Mouse (Mus musculus): ENCODE measurements at regions not wholly inside any gene's neighbourhood (a gene's known extent, or its start where the extent isn't known, plus 50 kb on each side); places are given as distances from the start of the nearest gene placed in this dataset.

GRCm38 (mm10) chr11:19651929-19652328, 272.2 kb upstream of the Spred2 start:
- 40% methylated on average over 7 of the region's 7 CpGs for WGBS
- H3K27ac ChIP-seq (ENCODE audit: low read length): no peak overlapping the region
- no peak overlapping the region for H3K9ac ChIP-seq (ENCODE audit: low read length)
- H3K4me3 ChIP-seq (ENCODE audit: low read length): no peak overlapping the region
- no peaks in the 10 kb centered on the region for H3K27me3 ChIP-seq (ENCODE audit: control insufficient read depth, insufficient read depth, low read length)
- no peaks in the 10 kb centered on the region for H3K36me3 ChIP-seq (ENCODE audit: control insufficient read depth, insufficient read depth)
- ATAC-seq (replicated peaks; ENCODE audit: extremely low read depth, insufficient read depth, low FRiP score): peak; percentile 47
- peaks cover 14% of the 10 kb centered on the region for H3K4me1 ChIP-seq (ENCODE audit: control insufficient read depth, insufficient read depth, low read length)
- H3K4me2 ChIP-seq (ENCODE audit: low read depth, low read length): no peak overlapping the region
- no peaks in the 10 kb centered on the region for H3K9me3 ChIP-seq (replicated peaks; ENCODE audit: control insufficient read depth, low read length)

- WGBS: 25% methylated on average over 4 of the region's 4 CpGs
- Histone ChIP-seq H3K4me1 (ENCODE audit: control insufficient read depth, insufficient read depth, low read length) (peaks cover 11% of the 10 kb centered on the region), H3K27me3 (ENCODE audit: control insufficient read depth, insufficient read depth, low read length) (no peaks in the 10 kb centered on the region), H3K9me3 (replicated peaks; ENCODE audit: control insufficient read depth, low read length) (no peaks in the 10 kb centered on the region), H3K36me3 (ENCODE audit: control insufficient read depth, insufficient read depth) (no peaks in the 10 kb centered on the region), H3K4me2 (ENCODE audit: low read depth, low read length) (0 out of 2 replicates have a peak overlapping the region, but pooled peaks have one; percentile 20), H3K9ac (ENCODE audit: low read length) (no peak overlapping the region), H3K27ac (ENCODE audit: low read length) (peak overlapping the region; percentile 33), H3K4me3 (ENCODE audit: low read length) (no peak overlapping the region)
- ATAC-seq (replicated peaks; ENCODE audit: extremely low read depth, insufficient read depth, low FRiP score): peak; percentile 60
These were observed 264.7 kb upstream of the Spred2 start for GRCm38 (mm10) chr11:19659511-19659910.

- no peak overlapping the region for H3K9ac ChIP-seq (ENCODE audit: low read length)
- no peaks in the 10 kb centered on the region for H3K27me3 ChIP-seq (ENCODE audit: control insufficient read depth, insufficient read depth, low read length)
- H3K9me3 ChIP-seq (replicated peaks; ENCODE audit: control insufficient read depth, low read length): no peaks in the 10 kb centered on the region
- H3K4me3 ChIP-seq (ENCODE audit: low read length): no peak overlapping the region
- WGBS: 83% methylated on average over 4 of the region's 4 CpGs
- no peak for ATAC-seq (replicated peaks; ENCODE audit: extremely low read depth, insufficient read depth, low FRiP score)
- no peak overlapping the region for H3K27ac ChIP-seq (ENCODE audit: low read length)
- no peaks in the 10 kb centered on the region for H3K36me3 ChIP-seq (ENCODE audit: control insufficient read depth, insufficient read depth)
- peaks cover 2% of the 10 kb centered on the region; the same call in 1 of the 2 replicates for H3K4me1 ChIP-seq (ENCODE audit: control insufficient read depth, insufficient read depth, low read length)
- no peak overlapping the region for H3K4me2 ChIP-seq (ENCODE audit: low read depth, low read length)
These were observed 257.4 kb upstream of the Spred2 start for GRCm38 (mm10) chr11:19666732-19667131.

- no peaks in the 10 kb centered on the region for H3K36me3 ChIP-seq (ENCODE audit: control insufficient read depth, insufficient read depth)
- H3K27ac ChIP-seq (ENCODE audit: low read length): no peak overlapping the region
- no peaks in the 10 kb centered on the region for H3K9me3 ChIP-seq (replicated peaks; ENCODE audit: control insufficient read depth, low read length)
- 0 out of 2 replicates have a peak overlapping the region, but pooled peaks have one; percentile 16 for H3K4me2 ChIP-seq (ENCODE audit: low read depth, low read length)
- ATAC-seq (replicated peaks; ENCODE audit: extremely low read depth, insufficient read depth, low FRiP score): peak; percentile 60; the same call in 1 of the 2 replicates
- no peaks in the 10 kb centered on the region for H3K27me3 ChIP-seq (ENCODE audit: control insufficient read depth, insufficient read depth, low read length)
- no peak overlapping the region for H3K9ac ChIP-seq (ENCODE audit: low read length)
- WGBS: 37% methylated on average over 13 of the region's 13 CpGs
- H3K4me1 ChIP-seq (ENCODE audit: control insufficient read depth, insufficient read depth, low read length): peaks cover 2% of the 10 kb centered on the region; the same call in 1 of the 2 replicates
- no peak overlapping the region for H3K4me3 ChIP-seq (ENCODE audit: low read length)
These were observed 253.2 kb upstream of the Spred2 start for GRCm38 (mm10) chr11:19670853-19671530.

GRCm38 (mm10) chr11:19673012-19673411, 251.2 kb upstream of the Spred2 start:
- Histone ChIP-seq H3K9ac (ENCODE audit: low read length) (no peak overlapping the region), H3K4me1 (ENCODE audit: control insufficient read depth, insufficient read depth, low read length) (peaks cover 2% of the 10 kb centered on the region; the same call in 1 of the 2 replicates), H3K9me3 (replicated peaks; ENCODE audit: control insufficient read depth, low read length) (no peaks in the 10 kb centered on the region), H3K4me2 (ENCODE audit: low read depth, low read length) (no peak overlapping the region), H3K36me3 (ENCODE audit: control insufficient read depth, insufficient read depth) (no peaks in the 10 kb centered on the region), H3K27ac (ENCODE audit: low read length) (no peak overlapping the region), H3K4me3 (ENCODE audit: low read length) (no peak overlapping the region), H3K27me3 (ENCODE audit: control insufficient read depth, insufficient read depth, low read length) (no peaks in the 10 kb centered on the region)
- no peak for ATAC-seq (replicated peaks; ENCODE audit: extremely low read depth, insufficient read depth, low FRiP score)
- 63% methylated on average over 1 of the region's 1 CpGs for WGBS

GRCm38 (mm10) chr11:19676514-19676913, 247.7 kb upstream of the Spred2 start:
- Histone ChIP-seq H3K9me3 (replicated peaks; ENCODE audit: control insufficient read depth, low read length) (no peaks in the 10 kb centered on the region), H3K9ac (ENCODE audit: low read length) (no peak overlapping the region), H3K4me1 (ENCODE audit: control insufficient read depth, insufficient read depth, low read length) (no peaks in the 10 kb centered on the region), H3K27me3 (ENCODE audit: control insufficient read depth, insufficient read depth, low read length) (no peaks in the 10 kb centered on the region), H3K36me3 (ENCODE audit: control insufficient read depth, insufficient read depth) (no peaks in the 10 kb centered on the region), H3K4me2 (ENCODE audit: low read depth, low read length) (no peak overlapping the region), H3K27ac (ENCODE audit: low read length) (no peak overlapping the region), H3K4me3 (ENCODE audit: low read length) (no peak overlapping the region)
- 93% methylated on average over 1 of the region's 1 CpGs for WGBS
- ATAC-seq (replicated peaks; ENCODE audit: extremely low read depth, insufficient read depth, low FRiP score): no peak

GRCm38 (mm10) chr11:19679041-19679440, 245.1 kb upstream of the Spred2 start:
- 70% methylated on average over 2 of the region's 2 CpGs for WGBS
- ATAC-seq (replicated peaks; ENCODE audit: extremely low read depth, insufficient read depth, low FRiP score): no peak

GRCm38 (mm10) chr11:19679669-19680068, 244.5 kb upstream of the Spred2 start:
- ATAC-seq (replicated peaks; ENCODE audit: extremely low read depth, insufficient read depth, low FRiP score): no peak
- peaks cover 2% of the 10 kb centered on the region; the same call in 1 of the 2 replicates for H3K9me3 ChIP-seq (replicated peaks; ENCODE audit: control insufficient read depth, low read length)

More at GRCm38 (mm10) chr11:19679041-19679440, 245.1 kb upstream of the Spred2 start:
- no peak overlapping the region for H3K27ac ChIP-seq (ENCODE audit: low read length)
- no peak overlapping the region for H3K4me3 ChIP-seq (ENCODE audit: low read length)
- H3K4me2 ChIP-seq (ENCODE audit: low read depth, low read length): no peak overlapping the region
- H3K27me3 ChIP-seq (ENCODE audit: control insufficient read depth, insufficient read depth, low read length): no peaks in the 10 kb centered on the region
- no peaks in the 10 kb centered on the region for H3K4me1 ChIP-seq (ENCODE audit: control insufficient read depth, insufficient read depth, low read length)
- no peaks in the 10 kb centered on the region for H3K9me3 ChIP-seq (replicated peaks; ENCODE audit: control insufficient read depth, low read length)
- no peaks in the 10 kb centered on the region for H3K36me3 ChIP-seq (ENCODE audit: control insufficient read depth, insufficient read depth)
- H3K9ac ChIP-seq (ENCODE audit: low read length): no peak overlapping the region

GRCm38 (mm10) chr11:19701198-19701597, 223.0 kb upstream of the Spred2 start:
- no peak for ATAC-seq (replicated peaks; ENCODE audit: extremely low read depth, insufficient read depth, low FRiP score)
- H3K4me3 ChIP-seq (ENCODE audit: low read length): no peak overlapping the region
- no peaks in the 10 kb centered on the region for H3K4me1 ChIP-seq (ENCODE audit: control insufficient read depth, insufficient read depth, low read length)
- 50% methylated on average over 3 of the region's 3 CpGs for WGBS
- no peaks in the 10 kb centered on the region for H3K36me3 ChIP-seq (ENCODE audit: control insufficient read depth, insufficient read depth)
- H3K9me3 ChIP-seq (replicated peaks; ENCODE audit: control insufficient read depth, low read length): no peaks in the 10 kb centered on the region
- no peaks in the 10 kb centered on the region for H3K27me3 ChIP-seq (ENCODE audit: control insufficient read depth, insufficient read depth, low read length)
- no peak overlapping the region for H3K9ac ChIP-seq (ENCODE audit: low read length)
- H3K4me2 ChIP-seq (ENCODE audit: low read depth, low read length): no peak overlapping the region
- no peak overlapping the region for H3K27ac ChIP-seq (ENCODE audit: low read length)

More at GRCm38 (mm10) chr11:19679669-19680068, 244.5 kb upstream of the Spred2 start:
- no peak overlapping the region for H3K4me3 ChIP-seq (ENCODE audit: low read length)
- H3K4me1 ChIP-seq (ENCODE audit: control insufficient read depth, insufficient read depth, low read length): no peaks in the 10 kb centered on the region
- no peaks in the 10 kb centered on the region for H3K27me3 ChIP-seq (ENCODE audit: control insufficient read depth, insufficient read depth, low read length)
- H3K9ac ChIP-seq (ENCODE audit: low read length): no peak overlapping the region
- H3K36me3 ChIP-seq (ENCODE audit: control insufficient read depth, insufficient read depth): no peaks in the 10 kb centered on the region
- WGBS: 79% methylated on average over 5 of the region's 5 CpGs
- no peak overlapping the region for H3K4me2 ChIP-seq (ENCODE audit: low read depth, low read length)
- no peak overlapping the region for H3K27ac ChIP-seq (ENCODE audit: low read length)
